Mouse (Mus musculus) hindbrain, embryonic 16.5 days (tissue): Measurements from ENCODE around the gene Gm17455. TPM values are rescaled to one million over a fixed set of nuclear protein-coding genes. Genes with fewer than 3 reads are reported as not detected.
A peak's percentile ranks its signal among the peaks of the same experiment; 100 is the strongest.

ENCODE experiments used
- ATAC-seq: fragments of 200-750 bp; cut with Nextera tagmentation; 2 replicates; pipeline ENCODE4 v1.8.0; 2017; ENCODE audit warnings: moderate TSS enrichment, moderate library complexity
- H3K27ac ChIP-seq: fragments of 300-500 bp; sonication (generic); 2 replicates; pipeline ENCODE4 v1.5.1; 2014; ENCODE audit warnings: low read depth, mild to moderate bottlenecking, control low read depth, low read length, moderate library complexity
- H3K27me3 ChIP-seq: fragments of 300-500 bp; sonication (generic); replicated peaks from 2 replicates; pipeline ENCODE4 v1.6.1; 2014; ENCODE audit warnings: low read length; ENCODE audit not compliant: control insufficient read depth, insufficient read depth
- H3K36me3 ChIP-seq: fragments of 300-500 bp; sonication (generic); 2 replicates; pipeline ENCODE4 v1.6.1; 2014; ENCODE audit warnings: mild to moderate bottlenecking, low read length, moderate library complexity, mixed read lengths; ENCODE audit not compliant: control insufficient read depth, insufficient read depth
- H3K4me1 ChIP-seq: fragments of 300-500 bp; sonication (generic); 2 replicates; pipeline ENCODE4 v1.6.1; 2014; ENCODE audit warnings: low read depth, low read length; ENCODE audit not compliant: control insufficient read depth, insufficient read depth
- H3K4me2 ChIP-seq: fragments of 300-500 bp; sonication (generic); 2 replicates; pipeline ENCODE4 v1.6.1; 2014; ENCODE audit warnings: mild to moderate bottlenecking, low read length, control low read depth, moderate library complexity
- H3K4me3 ChIP-seq: fragments of 300-500 bp; sonication (generic); 2 replicates; pipeline ENCODE4 v1.5.1; 2014; ENCODE audit warnings: mild to moderate bottlenecking, low read length, control low read depth, moderate library complexity
- H3K9ac ChIP-seq: fragments of 300-500 bp; sonication (generic); 2 replicates; pipeline ENCODE4 v1.6.1; 2014; ENCODE audit warnings: low read depth, mild to moderate bottlenecking, control low read depth, low read length, moderate library complexity
- H3K9me3 ChIP-seq: fragments of 300-500 bp; sonication (generic); 2 replicates; pipeline ENCODE4 v1.6.1; 2014; ENCODE audit warnings: mild to moderate bottlenecking, low read length, moderate library complexity; ENCODE audit not compliant: control insufficient read depth
- WGBS: fragments of 180-500 bp; shearing (Covaris S2); extraction: QIAGEN DNeasy Blood & Tissue Kit; methylation state at CpG from one replicate; pipeline ENCODE4 v1.1.7; 2014; 5-methylcytosine and 5-hydroxymethylcytosine counted together
- polyA plus RNA-seq: library from polyadenylated mRNA; unstranded; fragments of >200 nt; fragmentation: Nextera tagmentation; extraction: Ambion mirVana; gene quantifications from 2 replicates; pipeline ENCODE4 v1.2.1, GENCODE M21; 2015

Gene Gm17455
- polyA plus RNA-seq, 1 experiment from 2014 or later: 14.0 TPM

- ATAC-seq: no peak
- 89% methylated on average over 10 of the region's 10 CpGs for WGBS
- H3K4me1 ChIP-seq: no peaks in the 10 kb centered on the region; the same call in none of the 2 replicates
Observed at GRCm38 (mm10) chr10:60398051-60398814, 1.3 kb upstream of the Gm17455 start.

GRCm38 (mm10) chr10:60400507-60401295, 1.2 kb downstream of the Gm17455 start:
- no peak for ATAC-seq
- H3K9ac ChIP-seq: 0 out of 2 replicates have a peak overlapping the region, but pooled peaks have one; percentile 17
- no peak overlapping the region for H3K4me3 ChIP-seq
- 0 out of 2 replicates have a peak overlapping the region, but pooled peaks have one; percentile 6 for H3K27ac ChIP-seq
- no peaks in the 10 kb centered on the region for H3K36me3 ChIP-seq
- H3K4me2 ChIP-seq: peak overlapping the region; percentile 13
- no peaks in the 10 kb centered on the region for H3K9me3 ChIP-seq
- 72% methylated on average over 11 of the region's 11 CpGs for WGBS
- H3K27me3 ChIP-seq: no peaks in the 10 kb centered on the region
- H3K4me1 ChIP-seq: no peaks in the 10 kb centered on the region; the same call in 1 of the 2 replicates

More at GRCm38 (mm10) chr10:60398051-60398814, 1.3 kb upstream of the Gm17455 start:
- H3K27me3 ChIP-seq: no peaks in the 10 kb centered on the region
- no peak overlapping the region for H3K4me3 ChIP-seq
- H3K9me3 ChIP-seq: no peaks in the 10 kb centered on the region
- no peak overlapping the region for H3K9ac ChIP-seq
- no peak overlapping the region for H3K4me2 ChIP-seq
- H3K36me3 ChIP-seq: no peaks in the 10 kb centered on the region
- no peak overlapping the region for H3K27ac ChIP-seq

- peak; percentile 82 for ATAC-seq
- Histone ChIP-seq H3K4me2 (no peak overlapping the region), H3K9ac (no peak overlapping the region), H3K9me3 (no peaks in the 10 kb centered on the region), H3K36me3 (no peaks in the 10 kb centered on the region), H3K4me1 (no peaks in the 10 kb centered on the region; the same call in 1 of the 2 replicates), H3K27ac (peak overlapping the region; percentile 26; the same call in 1 of the 2 replicates), H3K4me3 (no peak overlapping the region), H3K27me3 (peaks cover 4% of the 10 kb centered on the region)
- WGBS: 42% methylated on average over 7 of the region's 7 CpGs
Observed at GRCm38 (mm10) chr10:60405460-60406177, 6.1 kb downstream of the Gm17455 start.

GRCm38 (mm10) chr10:60407831-60408230, 8.3 kb downstream of the Gm17455 start:
- Histone ChIP-seq H3K9me3 (no peaks in the 10 kb centered on the region), H3K4me1 (no peaks in the 10 kb centered on the region; the same call in 1 of the 2 replicates), H3K9ac (no peak overlapping the region), H3K36me3 (no peaks in the 10 kb centered on the region), H3K27ac (no peak overlapping the region), H3K27me3 (peaks cover 9% of the 10 kb centered on the region), H3K4me3 (no peak overlapping the region), H3K4me2 (no peak overlapping the region)
- ATAC-seq: peak; percentile 41; the same call in 1 of the 2 replicates
- WGBS: 1% methylated on average over 5 of the region's 5 CpGs

GRCm38 (mm10) chr10:60411794-60412193, 12.3 kb downstream of the Gm17455 start:
- Histone ChIP-seq H3K36me3 (no peaks in the 10 kb centered on the region), H3K9me3 (no peaks in the 10 kb centered on the region), H3K4me2 (no peak overlapping the region), H3K4me1 (no peaks in the 10 kb centered on the region), H3K9ac (no peak overlapping the region), H3K27ac (no peak overlapping the region), H3K27me3 (peaks cover 9% of the 10 kb centered on the region), H3K4me3 (no peak overlapping the region)
- no peak for ATAC-seq
- 29% methylated on average over 5 of the region's 5 CpGs for WGBS

- Histone ChIP-seq H3K27ac (no peak overlapping the region), H3K4me2 (no peak overlapping the region), H3K4me3 (no peak overlapping the region), H3K27me3 (peaks cover 9% of the 10 kb centered on the region), H3K9ac (no peak overlapping the region), H3K4me1 (no peaks in the 10 kb centered on the region), H3K9me3 (no peaks in the 10 kb centered on the region), H3K36me3 (no peaks in the 10 kb centered on the region)
- no peak for ATAC-seq
- 92% methylated on average over 2 of the region's 2 CpGs for WGBS
Observed at GRCm38 (mm10) chr10:60413756-60414155, 14.2 kb downstream of the Gm17455 start.

- WGBS: 82% methylated on average over 2 of the region's 2 CpGs
- Histone ChIP-seq H3K4me2 (no peak overlapping the region), H3K9ac (no peak overlapping the region), H3K4me1 (no peaks in the 10 kb centered on the region), H3K4me3 (no peak overlapping the region), H3K36me3 (no peaks in the 10 kb centered on the region), H3K9me3 (no peaks in the 10 kb centered on the region), H3K27ac (no peak overlapping the region), H3K27me3 (no peaks in the 10 kb centered on the region; the same call in 1 of the 2 replicates)
- ATAC-seq: no peak
Observed at GRCm38 (mm10) chr10:60417041-60417440, 17.5 kb downstream of the Gm17455 start.

GRCm38 (mm10) chr10:60418137-60418536, 18.6 kb downstream of the Gm17455 start:
- Histone ChIP-seq H3K4me1 (no peaks in the 10 kb centered on the region), H3K27ac (no peak overlapping the region), H3K9ac (no peak overlapping the region), H3K4me3 (no peak overlapping the region), H3K9me3 (no peaks in the 10 kb centered on the region), H3K27me3 (no peaks in the 10 kb centered on the region; the same call in 1 of the 2 replicates), H3K4me2 (no peak overlapping the region), H3K36me3 (no peaks in the 10 kb centered on the region)
- 6% methylated on average over 3 of the region's 3 CpGs for WGBS
- peak; percentile 51; the same call in 1 of the 2 replicates for ATAC-seq
